Mouse (Mus musculus): ENCODE results near the gene Sec61g.
"Not testable (repeated sequence)": the region's sequence is repeated elsewhere in the genome, so short reads cannot be mapped to it uniquely, and the experiment has no call there.

Gene Sec61g

GRCm38 (mm10) chr11:16508052-16508654, at the start of gene Sec61g:
TSS of gene Sec61g (minus strand) at chr11:16508484.
- DNase-seq: peak; percentile 96

GRCm38 (mm10) chr11:16546421-16547163, 38.3 kb upstream of the Sec61g start:
- peak; percentile 30 for DNase-seq

- DNase-seq: no peak
Measured at GRCm38 (mm10) chr11:16537379-16537778, 29.1 kb upstream of the Sec61g start.

GRCm38 (mm10) chr11:16534582-16535553, 26.6 kb upstream of the Sec61g start:
- DNase-seq: no peak

GRCm38 (mm10) chr11:16532877-16533276, 24.6 kb upstream of the Sec61g start:
- peak; percentile 34 for DNase-seq

- no peak for DNase-seq
Measured at GRCm38 (mm10) chr11:16528909-16529308, 20.6 kb upstream of the Sec61g start.

- DNase-seq: no peak
Measured at GRCm38 (mm10) chr11:16528391-16528790, 20.1 kb upstream of the Sec61g start.

GRCm38 (mm10) chr11:16527743-16528142, 19.5 kb upstream of the Sec61g start:
- DNase-seq: no peak

GRCm38 (mm10) chr11:16526467-16526866, 18.2 kb upstream of the Sec61g start:
- DNase-seq: no peak

GRCm38 (mm10) chr11:16525724-16526123, 17.4 kb upstream of the Sec61g start:
- no peak for DNase-seq

- peak; percentile 70 for DNase-seq
Measured at GRCm38 (mm10) chr11:16524917-16525640, 16.8 kb upstream of the Sec61g start.

GRCm38 (mm10) chr11:16515081-16515480, 6.8 kb upstream of the Sec61g start:
- DNase-seq: not testable (repeated sequence)

- DNase-seq: not testable (repeated sequence)
Measured at GRCm38 (mm10) chr11:16514221-16514620, 5.9 kb upstream of the Sec61g start.

GRCm38 (mm10) chr11:16507385-16508051, 766 bp downstream of the Sec61g start:
- DNase-seq: peak; percentile 8

GRCm38 (mm10) chr11:16505999-16506398, 2.3 kb downstream of the Sec61g start:
- no peak for DNase-seq

GRCm38 (mm10) chr11:16503150-16503549, 5.1 kb downstream of the Sec61g start:
- no peak for DNase-seq

- DNase-seq: no peak
Measured at GRCm38 (mm10) chr11:16502744-16503143, 5.5 kb downstream of the Sec61g start.

- no peak for DNase-seq
Measured at GRCm38 (mm10) chr11:16498756-16499680, 9.3 kb downstream of the Sec61g start.

Data from lung, postnatal 36 days (tissue).